Mouse (Mus musculus): ENCODE data around the gene Hpcal4. TPM values are rescaled to one million over a fixed set of nuclear protein-coding genes. Genes with fewer than 3 reads are reported as not detected.

Gene Hpcal4
- polyA plus RNA-seq, 1 experiment from 2014 or later, result 0.80 TPM

DNA sequence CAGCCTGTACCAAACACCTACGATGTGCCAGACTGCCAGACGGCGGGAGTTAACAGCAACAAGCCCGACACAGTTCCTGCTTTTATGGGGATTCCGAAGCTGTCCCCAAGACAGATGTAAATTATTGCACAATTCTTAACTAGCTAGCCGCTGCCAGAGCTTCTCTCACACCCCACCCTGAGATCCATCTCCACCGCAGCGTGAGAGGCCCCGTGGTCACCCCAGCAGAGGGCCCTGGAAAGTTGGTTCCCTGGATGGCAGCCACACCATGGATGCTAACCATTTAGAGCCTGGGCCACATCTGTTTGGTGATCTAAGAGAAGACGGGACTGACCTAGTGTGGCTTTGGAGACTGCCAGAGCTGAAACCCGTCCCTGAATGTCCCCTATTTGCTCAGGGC, 46.1 kb downstream of the Hpcal4 start:
- ATAC-seq (ENCODE audit: insufficient read depth, low FRiP score, low TSS enrichment) (no peak), DNase-seq (ENCODE audit: low spot score) (no peak)
- peaks cover 9% of the 10 kb centered on the region; the same call in 1 of the 2 replicates for H3K27me3 ChIP-seq (ENCODE audit: control insufficient read depth, insufficient read depth, low read length)

DNA sequence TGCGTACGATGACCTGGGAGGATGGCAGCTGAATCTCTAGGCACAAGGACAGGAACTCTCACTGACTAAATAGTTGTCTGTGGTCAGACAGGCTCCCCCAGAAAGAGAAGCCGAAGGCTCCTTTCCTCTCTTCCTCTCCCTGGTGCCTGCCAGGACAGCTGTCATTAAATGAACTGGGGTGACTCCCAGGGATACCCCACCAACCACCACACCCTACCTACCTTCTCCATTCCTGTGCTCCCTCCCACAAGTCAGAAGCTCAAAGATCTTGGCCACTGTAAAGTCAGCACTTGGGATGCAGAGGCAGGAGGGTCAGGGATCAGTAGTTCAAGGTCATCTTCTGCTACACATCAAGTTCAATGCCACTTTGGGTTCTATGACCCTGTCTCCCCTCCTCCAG, 49.8 kb downstream of the Hpcal4 start:
- ATAC-seq (ENCODE audit: insufficient read depth, low FRiP score, low TSS enrichment) (no peak), DNase-seq (ENCODE audit: low spot score) (no peak)
- Histone ChIP-seq H3K4me2 (ENCODE audit: low read depth) (peak overlapping the region; percentile 70; the same call in 1 of the 2 replicates), H3K27ac (ENCODE audit: low read depth, low read length) (no peak overlapping the region), H3K36me3 (ENCODE audit: control insufficient read depth, insufficient read depth, low read length) (no peaks in the 10 kb centered on the region), H3K4me3 (ENCODE audit: low read depth, low read length) (no peak overlapping the region), H3K4me1 (ENCODE audit: control insufficient read depth, insufficient read depth, low read length) (peaks cover 17% of the 10 kb centered on the region), H3K9ac (ENCODE audit: low read length) (no peak overlapping the region), H3K9me3 (ENCODE audit: control insufficient read depth, low read length) (no peaks in the 10 kb centered on the region), H3K27me3 (ENCODE audit: control insufficient read depth, insufficient read depth, low read length) (peaks cover 12% of the 10 kb centered on the region; the same call in 1 of the 2 replicates)
- WGBS, result 65% methylated on average over 3 of the region's 3 CpGs

More for the DNA sequence above, 46.1 kb downstream of the Hpcal4 start:
- Histone ChIP-seq H3K9ac (ENCODE audit: low read length) (no peak overlapping the region), H3K4me3 (ENCODE audit: low read depth, low read length) (no peak overlapping the region), H3K27ac (ENCODE audit: low read depth, low read length) (no peak overlapping the region), H3K4me1 (ENCODE audit: control insufficient read depth, insufficient read depth, low read length) (peaks cover 20% of the 10 kb centered on the region), H3K4me2 (ENCODE audit: low read depth) (no peak overlapping the region), H3K36me3 (ENCODE audit: control insufficient read depth, insufficient read depth, low read length) (no peaks in the 10 kb centered on the region), H3K9me3 (ENCODE audit: control insufficient read depth, low read length) (no peaks in the 10 kb centered on the region)
- 64% methylated on average over 11 of the region's 11 CpGs for WGBS

DNA sequence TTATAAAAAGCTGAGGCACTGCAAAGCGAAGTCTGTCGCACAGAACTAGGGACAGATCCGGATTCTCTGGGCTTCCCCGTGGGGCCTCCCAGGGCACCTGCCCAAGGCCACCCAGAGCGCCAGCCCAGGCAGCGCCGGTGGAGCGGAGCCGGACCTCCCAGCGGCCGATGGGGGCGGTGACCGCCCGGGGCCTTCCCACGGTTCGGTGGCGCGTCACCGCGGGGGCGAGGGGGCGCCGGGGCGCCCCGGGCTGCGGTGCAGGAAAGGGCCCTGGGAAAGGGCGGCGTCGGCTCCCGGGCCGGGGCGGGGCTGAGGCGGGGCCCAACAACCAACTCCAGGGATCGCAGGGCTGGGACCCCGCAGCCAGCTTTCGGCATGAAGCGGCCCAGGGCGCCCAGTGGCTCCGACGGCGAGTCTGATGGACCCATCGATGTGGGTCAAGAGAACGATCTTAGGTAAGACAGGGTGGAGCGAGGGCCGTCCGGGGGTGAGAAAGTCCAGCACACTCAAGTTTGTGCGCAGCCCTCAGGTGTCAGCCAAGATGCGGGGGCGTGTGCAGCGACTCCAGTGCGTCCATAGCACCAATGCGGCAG, 50.6 kb downstream of the Hpcal4 start, which contains the start of gene Heyl:
Heyl (plus strand) TSS at position 65 of the 593 bp plus-strand sequence.
- Histone ChIP-seq H3K27ac (ENCODE audit: low read depth, low read length) (0 out of 2 replicates have a peak within 1 kb of the TSS, but pooled peaks have one; percentile 10), H3K9ac (ENCODE audit: low read length) (peak within 1 kb of the TSS; percentile 16), H3K36me3 (ENCODE audit: control insufficient read depth, insufficient read depth, low read length) (no peaks in the 10 kb centered on the region), H3K9me3 (ENCODE audit: control insufficient read depth, low read length) (no peaks in the 10 kb centered on the region), H3K27me3 (ENCODE audit: control insufficient read depth, insufficient read depth, low read length) (peaks cover 12% of the 10 kb centered on the region; the same call in 1 of the 2 replicates), H3K4me1 (ENCODE audit: control insufficient read depth, insufficient read depth, low read length) (peaks cover 14% of the 10 kb centered on the region), H3K4me3 (ENCODE audit: low read depth, low read length) (peak within 1 kb of the TSS; percentile 36), H3K4me2 (ENCODE audit: low read depth) (peak within 1 kb of the TSS; percentile 70)
- whole genome bisulfite sequencing, result 2% methylated on average over 52 of the region's 52 CpGs
- DNase-seq (ENCODE audit: low spot score) (peak; percentile 50), ATAC-seq (ENCODE audit: insufficient read depth, low FRiP score, low TSS enrichment) (peak; percentile 61)

DNA sequence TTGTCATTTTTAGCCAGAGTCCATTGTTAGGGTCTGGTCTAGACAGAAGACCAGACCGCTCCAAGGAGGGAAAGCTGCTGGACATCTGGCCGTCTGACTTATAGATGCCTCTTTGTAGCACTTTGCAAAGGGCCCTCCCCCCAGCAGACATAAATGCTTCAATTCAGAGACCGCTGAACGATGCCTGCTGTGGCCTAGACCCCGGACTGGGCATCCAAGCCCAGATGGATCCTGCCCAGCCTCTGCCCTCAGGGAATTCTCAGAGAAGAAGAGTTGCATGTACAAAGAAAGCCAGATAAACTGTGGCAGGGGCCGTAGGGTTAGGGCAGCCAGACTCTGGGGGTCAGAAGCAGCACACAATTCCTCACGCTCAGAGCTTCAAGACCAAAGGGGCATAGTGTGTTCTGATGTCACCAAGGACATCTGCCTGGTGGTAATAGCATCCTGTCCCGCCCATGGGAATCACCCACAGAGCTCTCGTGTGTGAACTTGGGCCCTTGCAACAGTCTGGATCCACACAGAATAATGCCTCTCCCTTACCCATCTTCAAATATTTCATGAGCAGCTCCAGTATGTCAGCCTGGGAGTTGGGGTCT, 52.9 kb downstream of the Hpcal4 start:
- 35% methylated on average over 9 of the region's 9 CpGs for WGBS
- ATAC-seq (ENCODE audit: insufficient read depth, low FRiP score, low TSS enrichment) (no peak), DNase-seq (ENCODE audit: low spot score) (no peak)
- no peak overlapping the region for H3K4me3 ChIP-seq (ENCODE audit: low read depth, low read length)
- peak overlapping the region; percentile 49 for H3K27ac ChIP-seq (ENCODE audit: low read depth, low read length)
- H3K9ac ChIP-seq (ENCODE audit: low read length), result no peak overlapping the region
- H3K9me3 ChIP-seq (ENCODE audit: control insufficient read depth, low read length), result no peaks in the 10 kb centered on the region
- peak overlapping the region; percentile 8; the same call in 1 of the 2 replicates for H3K4me2 ChIP-seq (ENCODE audit: low read depth)
- peaks cover 22% of the 10 kb centered on the region for H3K4me1 ChIP-seq (ENCODE audit: control insufficient read depth, insufficient read depth, low read length)
- peaks cover 17% of the 10 kb centered on the region; the same call in 1 of the 2 replicates for H3K27me3 ChIP-seq (ENCODE audit: control insufficient read depth, insufficient read depth, low read length)
- no peaks in the 10 kb centered on the region for H3K36me3 ChIP-seq (ENCODE audit: control insufficient read depth, insufficient read depth, low read length)

DNA sequence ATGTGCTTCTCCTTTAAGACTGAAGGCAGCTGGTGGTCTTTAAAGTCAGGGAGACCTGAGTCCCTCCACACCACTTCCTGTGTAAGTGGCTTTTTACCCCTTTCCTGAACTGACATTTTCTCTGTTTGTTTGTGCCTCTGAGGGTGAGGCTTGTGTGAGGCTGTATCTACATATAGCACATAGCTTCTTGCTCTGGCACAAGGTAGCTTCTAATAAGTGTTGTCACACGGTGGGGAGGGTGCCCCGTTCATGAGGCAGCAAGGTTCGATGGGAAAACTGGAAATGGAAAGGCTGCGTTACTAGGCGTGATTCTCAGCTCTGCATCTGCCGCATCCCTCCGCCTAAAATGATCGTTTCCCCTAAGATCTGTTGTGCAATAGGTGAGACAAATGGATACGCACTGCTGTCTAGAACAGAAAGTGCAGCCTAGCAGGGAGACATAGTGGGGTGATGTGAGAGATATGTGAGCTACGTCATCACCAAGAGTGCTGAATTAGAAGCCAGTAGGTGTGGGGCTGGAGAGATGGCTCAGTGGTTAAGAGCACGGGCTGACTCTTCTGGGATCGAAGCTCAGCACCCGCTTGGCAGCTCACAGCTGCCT, 53.5 kb downstream of the Hpcal4 start:
- 83% methylated on average over 13 of the region's 13 CpGs for WGBS
- Histone ChIP-seq H3K4me3 (ENCODE audit: low read depth, low read length) (no peak overlapping the region), H3K4me1 (ENCODE audit: control insufficient read depth, insufficient read depth, low read length) (peaks cover 22% of the 10 kb centered on the region), H3K27ac (ENCODE audit: low read depth, low read length) (0 out of 2 replicates have a peak overlapping the region, but pooled peaks have one; percentile 6), H3K9ac (ENCODE audit: low read length) (no peak overlapping the region), H3K36me3 (ENCODE audit: control insufficient read depth, insufficient read depth, low read length) (no peaks in the 10 kb centered on the region), H3K4me2 (ENCODE audit: low read depth) (peak overlapping the region; percentile 1), H3K27me3 (ENCODE audit: control insufficient read depth, insufficient read depth, low read length) (peaks cover 17% of the 10 kb centered on the region; the same call in 1 of the 2 replicates), H3K9me3 (ENCODE audit: control insufficient read depth, low read length) (no peaks in the 10 kb centered on the region)
- DNase-seq (ENCODE audit: low spot score) (no peak), ATAC-seq (ENCODE audit: insufficient read depth, low FRiP score, low TSS enrichment) (no peak)

DNA sequence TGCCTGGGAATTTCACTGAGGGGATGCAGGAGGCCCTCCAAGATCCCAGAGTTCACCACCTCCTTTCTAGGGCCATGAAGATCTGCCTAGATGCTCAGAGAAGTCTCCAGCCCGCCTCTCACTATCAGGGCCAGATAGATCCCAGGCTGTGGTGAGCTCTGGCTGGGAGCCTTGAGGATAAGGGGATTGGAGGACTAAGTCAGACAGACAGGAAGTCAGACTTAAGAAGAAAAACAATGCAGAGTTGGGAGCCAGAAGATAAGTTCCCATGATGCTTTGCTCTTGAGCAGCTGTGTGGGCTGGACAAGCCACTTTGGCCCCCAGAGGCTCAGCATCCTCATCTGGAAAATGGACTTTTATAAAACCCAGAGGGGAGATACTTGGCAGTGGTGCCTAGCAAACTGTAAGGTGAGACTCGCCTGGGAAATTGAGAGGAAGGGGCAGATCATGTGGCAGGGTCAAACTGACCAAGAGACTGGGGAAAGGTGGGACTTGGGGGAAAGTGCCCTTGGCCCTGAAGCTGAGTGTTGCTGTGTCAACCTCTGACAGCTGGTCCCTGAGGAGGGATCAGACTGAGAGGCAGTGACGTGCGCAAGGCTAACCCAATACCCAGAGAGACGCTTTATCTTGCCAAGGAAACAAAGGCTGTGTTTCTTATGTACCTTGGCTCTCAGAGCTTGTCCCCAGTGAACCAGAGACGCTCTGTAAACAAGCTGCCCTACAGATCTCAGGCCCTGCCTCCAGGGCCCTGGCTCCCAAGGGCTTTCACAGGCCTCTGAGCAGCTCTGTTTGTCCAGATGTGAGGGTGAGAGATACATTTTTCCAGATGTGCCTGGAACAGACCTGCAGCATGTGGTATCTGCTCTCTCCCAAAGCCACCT, 54.6 kb downstream of the Hpcal4 start:
- H3K9me3 ChIP-seq (ENCODE audit: control insufficient read depth, low read length), result no peaks in the 10 kb centered on the region
- DNase-seq (ENCODE audit: low spot score), result no peak
- 47% methylated on average over 6 of the region's 6 CpGs for WGBS
- H3K4me1 ChIP-seq (ENCODE audit: control insufficient read depth, insufficient read depth, low read length), result peaks cover 22% of the 10 kb centered on the region
- peak overlapping the region; percentile 8; the same call in 1 of the 2 replicates for H3K4me2 ChIP-seq (ENCODE audit: low read depth)
- no peak overlapping the region for H3K9ac ChIP-seq (ENCODE audit: low read length)
- no peaks in the 10 kb centered on the region for H3K36me3 ChIP-seq (ENCODE audit: control insufficient read depth, insufficient read depth, low read length)
- no peak for ATAC-seq (ENCODE audit: insufficient read depth, low FRiP score, low TSS enrichment)
- H3K27me3 ChIP-seq (ENCODE audit: control insufficient read depth, insufficient read depth, low read length), result peaks cover 17% of the 10 kb centered on the region; the same call in 1 of the 2 replicates
- no peak overlapping the region for H3K4me3 ChIP-seq (ENCODE audit: low read depth, low read length)
- H3K27ac ChIP-seq (ENCODE audit: low read depth, low read length), result peak overlapping the region; percentile 20; the same call in 1 of the 2 replicates

DNA sequence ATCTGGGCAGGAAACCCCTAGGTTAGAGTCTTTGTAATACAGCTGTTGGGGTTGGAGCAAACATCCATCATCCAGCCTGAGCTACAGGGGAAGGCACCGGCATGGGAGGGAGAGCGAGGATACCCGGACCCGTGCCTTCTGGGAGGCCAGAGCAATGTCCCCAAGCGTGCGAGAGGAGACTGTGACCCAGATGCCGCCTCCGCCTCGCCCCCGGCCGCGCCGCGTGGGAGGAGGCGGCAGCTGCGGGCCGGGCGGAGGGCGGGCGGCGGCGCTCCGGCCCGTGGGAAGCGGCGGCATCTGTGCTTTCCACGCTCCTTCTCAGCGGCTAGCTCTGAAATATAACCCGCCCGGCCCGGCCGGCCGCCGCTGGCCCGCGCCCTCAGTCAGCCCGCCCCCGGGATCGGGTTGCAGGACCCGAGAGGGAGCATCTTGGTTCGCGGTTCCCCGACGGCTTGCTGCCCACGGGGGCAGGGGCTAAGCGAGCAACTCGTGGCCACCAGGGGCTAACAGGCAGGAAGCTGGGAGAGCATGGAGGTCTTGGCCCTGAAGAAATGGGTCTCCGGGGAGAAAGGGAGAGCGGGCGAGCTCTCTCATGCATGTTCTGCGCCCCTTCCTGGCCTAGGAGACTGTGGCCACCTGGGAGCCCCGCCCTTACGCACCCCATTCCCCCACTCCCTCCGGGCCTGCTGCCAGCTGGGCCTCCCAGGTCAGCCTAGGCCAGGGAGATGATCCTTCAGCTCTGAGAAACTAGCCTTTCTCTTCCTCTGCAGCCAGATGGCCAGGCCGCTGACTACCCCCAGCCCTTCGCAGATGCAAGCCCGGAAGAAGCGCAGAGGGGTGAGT, 56.6 kb downstream of the Hpcal4 start:
- DNase-seq (ENCODE audit: low spot score) (peak; percentile 67), ATAC-seq (ENCODE audit: insufficient read depth, low FRiP score, low TSS enrichment) (peak; percentile 64)
- 4% methylated on average over 46 of the region's 58 CpGs for WGBS
- Histone ChIP-seq H3K4me3 (ENCODE audit: low read depth, low read length) (peak overlapping the region; percentile 27), H3K27me3 (ENCODE audit: control insufficient read depth, insufficient read depth, low read length) (peaks cover 5% of the 10 kb centered on the region; the same call in 1 of the 2 replicates), H3K36me3 (ENCODE audit: control insufficient read depth, insufficient read depth, low read length) (no peaks in the 10 kb centered on the region), H3K9me3 (ENCODE audit: control insufficient read depth, low read length) (no peaks in the 10 kb centered on the region), H3K9ac (ENCODE audit: low read length) (peak overlapping the region; percentile 53), H3K27ac (ENCODE audit: low read depth, low read length) (peak overlapping the region; percentile 76), H3K4me1 (ENCODE audit: control insufficient read depth, insufficient read depth, low read length) (peaks cover 15% of the 10 kb centered on the region), H3K4me2 (ENCODE audit: low read depth) (peak overlapping the region; percentile 53)

All from neural tube, embryonic 11.5 days (tissue).